Mouse (Mus musculus) stomach, postnatal 0 days (tissue): ENCODE measurements around the gene Nrcam.

Experiments used
- CTCF ChIP-seq: IDR thresholded peaks from 2 replicates; pipeline ENCODE4 v1.5.1; 2016; ENCODE audit warnings: antibody characterized with exemption, low read depth, mild to moderate bottlenecking, moderate library complexity
- EP300 ChIP-seq: optimal IDR thresholded peaks from 2 replicates; pipeline ENCODE3; 2016; ENCODE audit warnings: antibody characterized with exemption

- no peak for TF ChIP-seq CTCF
- no peak for TF ChIP-seq EP300
Measured at GRCm38 (mm10) chr12:44344075-44344474, 15.4 kb downstream of the Nrcam start.
